14 mouse cellular contexts compared by ENCODE assay signal in the genomic region with DNA sequence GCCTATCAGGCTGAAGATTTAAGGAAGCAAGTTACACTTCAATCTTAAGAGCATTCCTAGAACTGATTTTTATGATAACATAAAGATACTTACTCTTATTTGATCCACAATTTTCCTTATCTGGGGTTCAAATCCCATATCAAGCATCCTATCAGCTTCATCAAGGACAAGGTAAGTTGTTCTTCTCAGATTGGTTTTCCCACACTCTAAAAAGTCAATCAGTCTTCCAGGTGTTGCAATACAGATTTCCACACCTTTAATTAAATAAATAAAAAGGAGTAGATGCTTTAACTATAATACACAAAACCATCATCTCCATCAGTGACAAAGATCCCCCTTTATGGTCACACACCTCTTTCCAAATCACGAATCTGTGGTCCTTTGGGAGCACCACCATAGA. TPM values are rescaled to one million over a fixed set of nuclear protein-coding genes. Genes with fewer than 3 reads are reported as not detected.
A peak's percentile ranks its signal among the peaks of the same experiment; 100 is the strongest.
DNase-seq lines count a peak whose midpoint lies in the region; ATAC-seq and TF ChIP-seq lines count a peak whose summit lies in the region.
"Had no signal": no experiment of that assay in that cellular context is flagged by ENCODE, and none has a peak within 500 bp of the region (broad histone marks: within the 10 kb centered on the region; RNA-seq: fewer than 3 reads in every experiment).

No protein-coding gene starts in this region.

- peaks cover 57% of the 10 kb centered on the region for H3K36me3 ChIP-seq in heart, embryonic 12.5 days
- peaks cover 71% of the 10 kb centered on the region for H3K36me3 ChIP-seq in liver, embryonic 13.5 days
- H3K36me3 ChIP-seq in liver, postnatal 0 days (replicated peaks; ENCODE audit: insufficient read depth, low read length), result peaks cover 66% of the 10 kb centered on the region
- peaks cover 51% of the 10 kb centered on the region for H3K36me3 ChIP-seq in embryonic facial prominence, embryonic 15.5 days
- peaks cover 56% of the 10 kb centered on the region for H3K36me3 ChIP-seq in liver, embryonic 16.5 days (ENCODE audit: control insufficient read depth, insufficient read depth)

- H3K9ac ChIP-seq in heart, embryonic 12.5 days, result no peak overlapping the region
- H3K9ac ChIP-seq in liver, embryonic 13.5 days, result peak overlapping the region; percentile 99; the same call in 1 of the 2 replicates
- H3K9ac ChIP-seq in liver, postnatal 0 days (replicated peaks), result no peak overlapping the region
- H3K9ac ChIP-seq in embryonic facial prominence, embryonic 15.5 days, result no peak overlapping the region
- no peak overlapping the region for H3K9ac ChIP-seq in liver, embryonic 16.5 days (ENCODE audit: low read depth, low read length)

- H3K4me1 ChIP-seq in heart, embryonic 12.5 days (replicated peaks), result peaks cover 10% of the 10 kb centered on the region
- peaks cover 45% of the 10 kb centered on the region for H3K4me1 ChIP-seq in liver, embryonic 13.5 days (replicated peaks)
- peaks cover 19% of the 10 kb centered on the region for H3K4me1 ChIP-seq in liver, postnatal 0 days (ENCODE audit: insufficient read depth)
- H3K4me1 ChIP-seq in embryonic facial prominence, embryonic 15.5 days, result peaks cover 15% of the 10 kb centered on the region
- peaks cover 20% of the 10 kb centered on the region for H3K4me1 ChIP-seq in liver, embryonic 16.5 days (ENCODE audit: control insufficient read depth, low read depth, low read length)

- H3K27ac ChIP-seq in heart, embryonic 12.5 days (ENCODE audit: poor library complexity, severe bottlenecking), result no peak overlapping the region
- H3K27ac ChIP-seq in liver, embryonic 13.5 days, result no peak overlapping the region
- H3K27ac ChIP-seq in liver, postnatal 0 days (ENCODE audit: low read depth), result no peak overlapping the region
- no peak overlapping the region for H3K27ac ChIP-seq in embryonic facial prominence, embryonic 15.5 days (replicated peaks)
- H3K27ac ChIP-seq in liver, embryonic 16.5 days (ENCODE audit: low read length), result no peak overlapping the region

- no peak overlapping the region for H3K4me3 ChIP-seq in heart, embryonic 12.5 days
- no peak overlapping the region for H3K4me3 ChIP-seq in liver, embryonic 13.5 days (replicated peaks)
- no peak overlapping the region for H3K4me3 ChIP-seq in liver, postnatal 0 days (ENCODE audit: low read depth, low read length)
- peak overlapping the region; percentile 82; the same call in 1 of the 2 replicates for H3K4me3 ChIP-seq in embryonic facial prominence, embryonic 15.5 days (replicated peaks)
- no peak overlapping the region for H3K4me3 ChIP-seq in liver, embryonic 16.5 days (ENCODE audit: low read depth, low read length)

- H3K4me2 ChIP-seq in heart, embryonic 12.5 days, result peak overlapping the region; percentile 59; the same call in 1 of the 2 replicates
- H3K4me2 ChIP-seq in liver, embryonic 13.5 days, result peak overlapping the region; percentile 75; the same call in 1 of the 2 replicates
- H3K4me2 ChIP-seq in liver, postnatal 0 days (ENCODE audit: low read depth, low read length), result no peak overlapping the region
- no peak overlapping the region for H3K4me2 ChIP-seq in embryonic facial prominence, embryonic 15.5 days (replicated peaks)
- H3K4me2 ChIP-seq in liver, embryonic 16.5 days (ENCODE audit: low read depth, low read length), result 0 out of 2 replicates have a peak overlapping the region, but pooled peaks have one; percentile 69

- TF ChIP-seq CTCF in liver, postnatal 0 days (IDR thresholded peaks at IDR 0.05; ENCODE audit: low read depth), result no peak

- H3K9me3 ChIP-seq in heart, embryonic 12.5 days (replicated peaks), result no peaks in the 10 kb centered on the region
- H3K9me3 ChIP-seq in liver, embryonic 13.5 days (replicated peaks), result no peaks in the 10 kb centered on the region
- H3K9me3 ChIP-seq in liver, postnatal 0 days (ENCODE audit: low read length), result no peaks in the 10 kb centered on the region
- no peaks in the 10 kb centered on the region for H3K9me3 ChIP-seq in embryonic facial prominence, embryonic 15.5 days (replicated peaks)
- no peaks in the 10 kb centered on the region for H3K9me3 ChIP-seq in liver, embryonic 16.5 days (replicated peaks; ENCODE audit: control insufficient read depth, low read length)

- no peaks in the 10 kb centered on the region for H3K27me3 ChIP-seq in heart, embryonic 12.5 days (replicated peaks)
- H3K27me3 ChIP-seq in liver, embryonic 13.5 days, result no peaks in the 10 kb centered on the region
- H3K27me3 ChIP-seq in liver, postnatal 0 days (ENCODE audit: insufficient read depth, low read length), result no peaks in the 10 kb centered on the region
- no peaks in the 10 kb centered on the region for H3K27me3 ChIP-seq in embryonic facial prominence, embryonic 15.5 days
- H3K27me3 ChIP-seq in liver, embryonic 16.5 days (ENCODE audit: control insufficient read depth, insufficient read depth, low read depth, low read length), result no peaks in the 10 kb centered on the region

- DNase-seq in heart, adult 8-10 months (ENCODE audit: low spot score), result no peak
- DNase-seq in liver, embryonic 13.5 days, result no peak
- DNase-seq in liver, postnatal 0 days, result no peak
- DNase-seq in urinary bladder, postnatal 14 days (ENCODE audit: low spot score), result no peak
- no peak for DNase-seq in retina, postnatal 1 day
- DNase-seq: adrenal gland, adult 8-10 months; cerebellum, adult 18-20 months; gastrocnemius, postnatal 10 days; heart, postnatal 14 days; kidney, postnatal 14 days; lung, postnatal 10 days had no signal

- ATAC-seq in heart, embryonic 12.5 days (ENCODE audit: insufficient number of reproducible peaks, low FRiP score), result no peak
- ATAC-seq in liver, embryonic 13.5 days (ENCODE audit: low read depth), result no peak
- no peak for ATAC-seq in liver, postnatal 0 days
- ATAC-seq in embryonic facial prominence, embryonic 15.5 days (ENCODE audit: insufficient number of reproducible peaks, low FRiP score, low TSS enrichment, low read depth), result no peak
- no peak for ATAC-seq in liver, embryonic 16.5 days (ENCODE audit: low read depth)

- TF ChIP-seq EP300 in liver, postnatal 0 days (IDR thresholded peaks at IDR 0.05; ENCODE audit: low read depth), result no peak

- WGBS in heart, embryonic 12.5 days, result 73% methylated on average over 1 of the region's 1 CpGs
- WGBS in liver, embryonic 13.5 days (ENCODE audit: insufficient replicate concordance), result 73% methylated on average over 1 of the region's 1 CpGs
- 74% methylated on average over 1 of the region's 1 CpGs for WGBS in liver, postnatal 0 days (ENCODE audit: insufficient replicate concordance)
- WGBS in embryonic facial prominence, embryonic 15.5 days, result 64% methylated on average over 1 of the region's 1 CpGs
- WGBS in liver, embryonic 16.5 days (ENCODE audit: insufficient replicate concordance), result 79% methylated on average over 1 of the region's 1 CpGs

RNA-seq across cellular contexts. Expression of a gene that starts 3.9 kb away (rescaled TPM):
- polyA plus RNA-seq in heart, embryonic 12.5 days (2016; fragmentation: Nextera tagmentation; extraction: Ambion mirVana), result 243 and 248 TPM in 2 replicates
- total RNA-seq in heart, adult 8-10 months (2022), result 100 to 1,000 TPM; 247 to 395 (median 323) TPM
- polyA plus RNA-seq in liver, embryonic 13.5 days (2015; fragmentation: Nextera tagmentation; extraction: Ambion mirVana), result 131 and 152 TPM in 2 replicates
- 114 and 115 TPM in 2 replicates for polyA plus RNA-seq in liver, postnatal 0 days (2015; fragmentation: Nextera tagmentation; extraction: Ambion mirVana)
- polyA plus RNA-seq in embryonic facial prominence, embryonic 15.5 days (2015; fragmentation: Nextera tagmentation; extraction: Ambion mirVana), result 297 and 314 TPM in 2 replicates
- 118 and 124 TPM in 2 replicates for polyA plus RNA-seq in liver, embryonic 16.5 days (2015; fragmentation: Nextera tagmentation; extraction: Ambion mirVana)

RNA-seq across cellular contexts. Expression of a gene that starts 4.0 kb away (rescaled TPM):
- 14.9 and 16.2 TPM in 2 replicates for polyA plus RNA-seq in heart, embryonic 12.5 days (2016; fragmentation: Nextera tagmentation; extraction: Ambion mirVana)
- total RNA-seq in heart, adult 8-10 months (2022), result 1 to 10 TPM; 3.3 to 6.1 (median 5.3) TPM
- polyA plus RNA-seq in liver, embryonic 13.5 days (2015; fragmentation: Nextera tagmentation; extraction: Ambion mirVana), result 8.1 and 11.4 TPM in 2 replicates
- 4.6 and 5.1 TPM in 2 replicates for polyA plus RNA-seq in liver, postnatal 0 days (2015; fragmentation: Nextera tagmentation; extraction: Ambion mirVana)
- 23.1 and 23.6 TPM in 2 replicates for polyA plus RNA-seq in embryonic facial prominence, embryonic 15.5 days (2015; fragmentation: Nextera tagmentation; extraction: Ambion mirVana)
- 8.6 and 10.0 TPM in 2 replicates for polyA plus RNA-seq in liver, embryonic 16.5 days (2015; fragmentation: Nextera tagmentation; extraction: Ambion mirVana)

RNA-seq across cellular contexts. Expression of a gene that starts 5.7 kb away (rescaled TPM):
- polyA plus RNA-seq in heart, embryonic 12.5 days (2016; fragmentation: Nextera tagmentation; extraction: Ambion mirVana), result 6.9 and 7.6 TPM in 2 replicates
- 1 to 10 TPM; 4.2 to 4.9 (median 4.6) TPM for total RNA-seq in heart, adult 8-10 months (2022)
- polyA plus RNA-seq in liver, embryonic 13.5 days (2015; fragmentation: Nextera tagmentation; extraction: Ambion mirVana), result 5.5 and 5.9 TPM in 2 replicates
- 7.9 and 8.4 TPM in 2 replicates for polyA plus RNA-seq in liver, postnatal 0 days (2015; fragmentation: Nextera tagmentation; extraction: Ambion mirVana)
- 12.7 and 13.8 TPM in 2 replicates for polyA plus RNA-seq in embryonic facial prominence, embryonic 15.5 days (2015; fragmentation: Nextera tagmentation; extraction: Ambion mirVana)
- 4.0 and 4.5 TPM in 2 replicates for polyA plus RNA-seq in liver, embryonic 16.5 days (2015; fragmentation: Nextera tagmentation; extraction: Ambion mirVana)

RNA-seq across cellular contexts. Expression of a gene that starts 34.0 kb away (rescaled TPM):
- polyA plus RNA-seq in heart, embryonic 12.5 days (2016; fragmentation: Nextera tagmentation; extraction: Ambion mirVana), result 0.57 and 0.95 TPM in 2 replicates
- total RNA-seq in heart, adult 8-10 months (2022), result 1 to 10 TPM in 1 of 4 experiments, under 1 TPM in 3; 0.22 to 1.5 (median 0.74) TPM
- polyA plus RNA-seq in liver, embryonic 13.5 days (2015; fragmentation: Nextera tagmentation; extraction: Ambion mirVana), result 2.6 and 2.7 TPM in 2 replicates
- 4.1 and 5.1 TPM in 2 replicates for polyA plus RNA-seq in liver, postnatal 0 days (2015; fragmentation: Nextera tagmentation; extraction: Ambion mirVana)
- 2.6 and 3.0 TPM in 2 replicates for polyA plus RNA-seq in embryonic facial prominence, embryonic 15.5 days (2015; fragmentation: Nextera tagmentation; extraction: Ambion mirVana)
- 2.0 and 2.7 TPM in 2 replicates for polyA plus RNA-seq in liver, embryonic 16.5 days (2015; fragmentation: Nextera tagmentation; extraction: Ambion mirVana)

RNA-seq across cellular contexts. Expression of a gene that starts 34.6 kb away (rescaled TPM):
- polyA plus RNA-seq in heart, embryonic 12.5 days (2016; fragmentation: Nextera tagmentation; extraction: Ambion mirVana), result 67.9 and 73.1 TPM in 2 replicates
- 100 to 1,000 TPM in 3 of 4 experiments, 10 to 100 TPM in 1; 97.3 to 119 (median 109) TPM for total RNA-seq in heart, adult 8-10 months (2022)
- polyA plus RNA-seq in liver, embryonic 13.5 days (2015; fragmentation: Nextera tagmentation; extraction: Ambion mirVana), result 6.1 and 8.6 TPM in 2 replicates
- polyA plus RNA-seq in liver, postnatal 0 days (2015; fragmentation: Nextera tagmentation; extraction: Ambion mirVana), result 9.2 TPM in 2 replicates
- 43.6 and 43.7 TPM in 2 replicates for polyA plus RNA-seq in embryonic facial prominence, embryonic 15.5 days (2015; fragmentation: Nextera tagmentation; extraction: Ambion mirVana)
- 8.4 and 9.5 TPM in 2 replicates for polyA plus RNA-seq in liver, embryonic 16.5 days (2015; fragmentation: Nextera tagmentation; extraction: Ambion mirVana)

Comparison
In these comparisons a context has a peak if more than half of its experiments do, and no peak if none do; other contexts are left out.
1. H3K4me2 ChIP-seq: peak in heart, embryonic 12.5 days (single experiment), liver, embryonic 13.5 days (single experiment) and liver, embryonic 16.5 days (single experiment); none in liver, postnatal 0 days (single experiment) and embryonic facial prominence, embryonic 15.5 days (single experiment).